ENCODE assay signal across 8 mouse cellular contexts in genomic region chr1:79956121-79956520, GRCm38 (mm10).
DNase-seq lines count a peak whose midpoint lies in the region; ATAC-seq lines count a peak whose summit lies in the region.

No protein-coding gene starts in this region.

- H3K27me3 ChIP-seq in intestine, embryonic 15.5 days (replicated peaks), result no peaks in the 10 kb centered on the region
- H3K27me3 ChIP-seq in lung, embryonic 16.5 days (ENCODE audit: control insufficient read depth, insufficient read depth, low read depth, low read length), result no peaks in the 10 kb centered on the region

- no peaks in the 10 kb centered on the region for H3K4me1 ChIP-seq in intestine, embryonic 15.5 days (replicated peaks)
- H3K4me1 ChIP-seq in lung, embryonic 16.5 days (replicated peaks; ENCODE audit: control insufficient read depth, insufficient read depth, low read length), result peaks cover 6% of the 10 kb centered on the region

- H3K4me3 ChIP-seq in intestine, embryonic 15.5 days (replicated peaks), result no peak overlapping the region
- no peak overlapping the region for H3K4me3 ChIP-seq in lung, embryonic 16.5 days (ENCODE audit: low read length)

- H3K9me3 ChIP-seq in intestine, embryonic 15.5 days, result no peaks in the 10 kb centered on the region
- H3K9me3 ChIP-seq in lung, embryonic 16.5 days (ENCODE audit: control insufficient read depth, low read length), result no peaks in the 10 kb centered on the region

- H3K4me2 ChIP-seq in intestine, embryonic 15.5 days (replicated peaks), result no peak overlapping the region
- H3K4me2 ChIP-seq in lung, embryonic 16.5 days (ENCODE audit: low read depth, low read length), result no peak overlapping the region

- no peak overlapping the region for H3K27ac ChIP-seq in intestine, embryonic 15.5 days
- H3K27ac ChIP-seq in lung, embryonic 16.5 days (ENCODE audit: low read length), result no peak overlapping the region

- no peaks in the 10 kb centered on the region for H3K36me3 ChIP-seq in intestine, embryonic 15.5 days
- H3K36me3 ChIP-seq in lung, embryonic 16.5 days (ENCODE audit: control insufficient read depth, insufficient read depth, low read length), result no peaks in the 10 kb centered on the region

- no peak overlapping the region for H3K9ac ChIP-seq in intestine, embryonic 15.5 days
- no peak overlapping the region for H3K9ac ChIP-seq in lung, embryonic 16.5 days (ENCODE audit: low read length)

- ATAC-seq in intestine, embryonic 15.5 days, result peak; percentile 31; the same call in 1 of the 2 replicates
- peak; percentile 76 for ATAC-seq in lung, embryonic 16.5 days (ENCODE audit: low read depth)

- 19% methylated on average over 1 of the region's 1 CpGs for WGBS in intestine, embryonic 15.5 days
- WGBS in lung, embryonic 16.5 days, result 0% methylated on average over 1 of the region's 1 CpGs

- intact Hi-C loops in heart, postnatal 25 days (cut with DNase I), result no loop called here

- DNase-seq in heart, adult 18-20 months, result peak; percentile 45 to 58
- DNase-seq in heart, postnatal 25 days (ENCODE audit: low spot score), result no peak
- DNase-seq in 3T3-L1 (ENCODE audit: low read depth, low spot score), result peak; percentile 8
- DNase-seq in brain, adult 2 months (ENCODE audit: low read depth, low spot score), result peak; percentile 43
- DNase-seq in spleen, adult 12 weeks (ENCODE audit: low spot score), result no peak
- DNase-seq in spleen, postnatal 36 days (ENCODE audit: low spot score in 2 of 2), result no peak

Comparison
In these comparisons a context has a peak if more than half of its experiments do, and no peak if none do; other contexts are left out.
1. DNase-seq: peak in heart, adult 18-20 months (2 of 2), 3T3-L1 (single experiment) and brain, adult 2 months (single experiment); none in heart, postnatal 25 days (single experiment), spleen, adult 12 weeks (single experiment) and spleen, postnatal 36 days (0 of 2).